Mouse (Mus musculus) left cerebral cortex, postnatal 36 days (tissue): ENCODE measurements around the gene Rasgef1b. TPM values are rescaled to one million over a fixed set of nuclear protein-coding genes. Genes with fewer than 3 reads are reported as not detected.

Experiments used
- DNase-seq, 2 experiments: peaks; one replicate each; pipeline ENCODE4 v3.0.0; 2021 to 2022; ENCODE audit warnings: low spot score in 2 of 2, mixed read lengths in 1 of 2
- intact Hi-C: fragments of 180-260 bp; cut with DNase I; formaldehyde crosslinking; loops from one replicate; pipeline ENCODE4 v1.15.1; 2025
- total RNA-seq, 2 experiments: library from RNA; stranded (reverse); gene quantifications; 2 replicates each; pipeline ENCODE4 v1.2.3; 2021

The Rasgef1b gene
- total RNA-seq, 2 experiments from 2014 or later = 85.1 to 90.1 TPM

DNA sequence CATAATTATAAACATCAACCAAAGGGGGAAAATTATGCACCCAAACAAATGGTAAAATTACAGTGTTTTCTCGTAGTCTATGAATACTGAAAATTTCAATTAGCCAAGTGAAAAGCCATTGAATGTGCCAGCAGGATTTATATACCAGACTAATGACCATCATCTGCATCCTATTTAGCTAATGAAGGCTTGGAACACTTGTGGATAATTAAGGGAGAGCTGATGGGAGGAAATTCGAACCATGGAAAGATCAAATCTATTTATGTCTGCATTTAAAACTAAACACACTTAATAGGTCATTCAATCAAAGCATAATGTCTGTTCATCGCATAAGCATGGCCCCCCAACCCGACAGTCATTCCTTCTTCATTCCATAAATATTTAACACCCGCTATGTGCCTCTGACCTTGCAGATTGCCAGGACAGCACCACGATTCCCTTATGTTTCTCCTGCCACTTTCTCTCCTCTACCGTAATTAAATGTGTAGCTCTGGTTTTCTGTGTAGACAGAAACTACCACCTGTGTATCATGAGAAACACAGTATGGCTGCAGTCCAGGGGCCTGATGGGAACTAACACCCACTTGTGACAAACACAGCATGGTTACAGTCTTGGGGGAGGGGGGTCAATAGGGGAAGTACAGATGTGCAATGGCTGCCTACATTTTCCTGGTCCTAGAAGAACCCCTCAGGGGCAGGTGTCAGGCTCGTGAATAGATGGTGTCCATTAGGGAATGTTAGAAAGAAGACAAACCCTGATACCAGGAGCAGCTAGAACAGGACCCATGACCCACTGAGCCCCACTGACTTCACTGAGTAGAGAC, 164.2 kb downstream of the Rasgef1b start:
- intact Hi-C loops = no loop called here
- no peak for DNase-seq

DNA sequence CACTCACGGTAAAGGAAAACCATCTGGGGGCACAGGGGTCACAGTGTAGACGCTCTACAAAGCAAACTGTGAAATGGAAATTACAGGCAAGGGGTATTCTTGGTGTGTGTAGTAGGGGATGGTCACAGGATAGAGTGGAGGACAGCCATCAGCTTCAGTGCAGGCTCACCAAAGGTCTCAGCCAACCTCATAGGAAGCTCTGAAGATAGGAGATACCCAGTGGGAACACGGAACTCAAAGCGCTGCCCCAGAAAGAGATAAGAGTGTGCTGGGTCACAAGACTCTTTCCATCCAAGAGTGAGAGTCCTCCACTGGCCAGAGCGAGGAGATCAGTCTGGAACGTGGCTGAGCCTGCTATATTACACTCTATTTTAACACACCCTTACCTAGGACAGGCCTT, 166.8 kb downstream of the Rasgef1b start:
- no peak for DNase-seq

GRCm38 (mm10) chr5:99559814-99560213, 169.1 kb downstream of the Rasgef1b start:
- intact Hi-C loops = no loop called here
- no peak for DNase-seq

More for the DNA sequence above, 166.8 kb downstream of the Rasgef1b start:
- intact Hi-C loops = no loop called here

- no peak for DNase-seq
- intact Hi-C loops = no loop called here
Measured at GRCm38 (mm10) chr5:99558231-99558630, 170.6 kb downstream of the Rasgef1b start.

GRCm38 (mm10) chr5:99552645-99553044, 176.2 kb downstream of the Rasgef1b start:
- DNase-seq = no peak
- intact Hi-C loops = no loop called here

DNA sequence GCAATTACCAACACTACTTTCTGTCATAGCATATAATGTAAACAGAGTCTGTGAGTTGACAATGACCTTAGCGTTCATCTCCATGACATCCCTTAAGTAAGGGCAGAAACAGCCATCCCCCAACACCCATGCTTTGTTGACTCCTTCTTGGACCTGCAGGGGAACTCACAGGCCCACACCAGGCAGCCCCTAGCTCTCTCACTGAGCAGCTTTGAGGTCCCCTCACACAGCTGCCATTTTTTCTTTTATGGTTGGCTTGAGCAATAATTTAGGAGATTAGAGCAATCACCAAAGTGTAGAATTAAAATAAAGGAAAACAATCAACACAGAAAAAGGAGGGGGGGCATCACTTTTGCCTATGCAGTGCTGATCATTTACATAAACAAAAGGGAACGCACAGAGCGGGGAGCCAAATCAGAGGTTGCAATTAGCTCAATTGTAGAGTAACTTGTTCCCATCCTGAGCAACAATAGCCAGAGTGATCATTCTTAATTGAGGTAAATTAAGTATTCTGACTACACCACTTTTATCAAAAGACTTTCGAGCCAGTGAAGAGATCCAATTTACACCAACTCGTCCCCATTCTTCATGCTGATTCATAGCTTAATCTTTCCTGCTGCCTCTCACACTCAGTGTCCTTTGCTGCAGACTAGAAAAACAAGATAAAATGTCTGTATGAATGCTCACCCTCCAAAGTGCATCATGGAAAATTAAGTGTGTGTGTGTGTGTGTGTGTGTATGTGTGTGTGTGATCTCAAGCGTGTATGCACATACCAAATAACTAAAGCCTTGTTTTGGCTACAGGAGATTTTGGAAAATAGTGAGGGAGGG, 184.0 kb downstream of the Rasgef1b start:
- no peak for DNase-seq
- intact Hi-C loops = no loop called here

- intact Hi-C loops = no loop called here
Measured at GRCm38 (mm10) chr5:99541999-99542765, 186.7 kb downstream of the Rasgef1b start.

GRCm38 (mm10) chr5:99541321-99541895, 187.5 kb downstream of the Rasgef1b start:
- no peak for DNase-seq
- intact Hi-C loops = no loop called here

More at GRCm38 (mm10) chr5:99541999-99542765, 186.7 kb downstream of the Rasgef1b start:
- no peak for DNase-seq

GRCm38 (mm10) chr5:99533416-99533815, 195.4 kb downstream of the Rasgef1b start:
- no peak for DNase-seq
- intact Hi-C loops = no loop called here

DNA sequence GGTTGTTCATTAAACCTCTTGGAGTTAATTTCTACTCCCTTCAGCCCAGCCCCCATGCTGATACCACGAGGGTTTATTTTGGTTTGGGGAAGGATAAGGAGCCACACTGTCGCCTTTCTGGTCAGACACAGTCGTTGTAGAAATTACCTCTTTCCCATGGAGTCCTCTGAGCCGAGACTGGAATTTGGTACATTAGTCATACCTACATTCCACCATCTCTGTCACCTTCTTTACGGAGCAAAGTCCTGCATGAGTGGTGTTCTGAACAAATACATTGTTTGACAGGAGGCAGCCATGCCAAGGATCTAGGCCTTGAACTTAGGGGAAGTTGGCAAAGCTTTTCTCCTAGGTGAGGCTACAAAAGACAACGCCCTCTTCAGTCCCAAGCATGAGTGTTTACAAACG, 202.1 kb downstream of the Rasgef1b start:
- intact Hi-C loops = no loop called here
- DNase-seq = no peak

DNA sequence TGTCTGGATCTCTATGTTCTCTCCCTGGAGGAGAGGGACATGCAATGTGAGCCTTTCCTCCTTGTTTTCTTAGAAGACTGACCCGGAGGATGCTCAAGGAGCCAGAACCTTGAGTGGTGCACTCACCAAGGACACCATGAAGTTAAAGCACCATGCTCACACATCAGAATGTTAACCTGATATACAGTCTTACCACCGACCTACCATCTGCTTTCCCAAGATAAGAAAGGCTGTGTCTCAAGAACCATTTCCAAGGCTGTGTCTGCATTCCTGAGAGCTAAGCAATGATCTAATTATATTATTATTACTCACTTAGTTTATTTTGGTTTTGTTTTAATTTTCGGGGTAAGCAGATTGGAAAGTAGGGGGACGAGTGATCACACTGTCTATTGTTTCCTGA, 203.2 kb downstream of the Rasgef1b start:
- DNase-seq = no peak
- intact Hi-C loops = no loop called here

DNA sequence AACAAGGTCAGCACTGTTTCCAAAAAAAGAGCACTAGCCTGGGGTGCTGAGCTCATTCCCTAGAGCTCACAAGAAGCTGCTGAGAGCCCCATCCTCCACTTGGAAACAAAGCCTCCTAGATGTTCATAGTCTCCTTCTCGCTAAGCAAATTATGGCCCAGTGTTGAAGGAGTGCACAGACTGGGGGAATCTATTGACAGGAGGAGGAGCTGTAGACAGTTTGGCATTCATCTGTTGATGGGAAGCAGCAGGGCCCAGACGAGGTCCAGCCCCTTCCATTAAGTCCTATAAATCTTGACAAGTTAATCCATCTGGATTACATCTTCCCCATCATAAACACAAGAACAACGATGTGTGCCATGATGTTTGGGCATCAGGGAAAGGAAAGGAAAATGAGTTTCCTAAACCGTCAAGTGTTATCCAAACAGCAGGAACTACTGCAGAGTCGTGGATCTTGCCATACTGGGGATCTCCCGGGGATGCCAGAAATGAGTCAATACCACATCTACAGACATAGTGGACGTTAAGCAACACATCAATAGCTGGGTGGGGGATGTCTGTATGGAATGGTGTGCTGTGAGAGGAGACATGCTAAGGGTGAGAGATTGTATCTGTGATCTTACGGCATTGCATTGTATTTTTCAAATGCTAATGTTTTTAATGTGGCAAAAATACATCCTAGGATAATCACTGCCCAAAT, 206.1 kb downstream of the Rasgef1b start:
- intact Hi-C loops = no loop called here
- DNase-seq = no peak

DNA sequence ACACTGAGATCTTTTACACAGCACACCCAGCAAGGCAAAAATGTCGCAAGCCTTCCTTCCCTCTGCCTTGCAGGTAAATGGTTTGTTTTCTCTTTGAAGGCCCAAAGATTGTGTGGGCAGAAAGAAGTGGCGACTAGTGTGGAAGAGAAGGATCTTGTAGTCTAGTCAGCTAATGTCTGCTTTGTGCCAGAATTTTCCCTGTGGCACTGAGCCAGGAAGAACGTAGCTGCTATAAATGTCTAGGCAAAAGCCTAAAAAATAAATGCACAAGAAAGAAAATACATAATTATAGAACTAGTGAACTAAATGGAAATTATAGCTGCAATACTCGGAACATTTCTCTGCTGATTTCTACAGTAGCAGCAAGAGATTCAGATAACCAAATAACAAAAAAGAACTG, 207.5 kb downstream of the Rasgef1b start:
- DNase-seq = peak; percentile 59 to 65
- intact Hi-C loops = no loop called here

GRCm38 (mm10) chr5:99519556-99519955, 209.3 kb downstream of the Rasgef1b start:
- intact Hi-C loops = no loop called here
- DNase-seq = no peak

GRCm38 (mm10) chr5:99519023-99519422, 209.8 kb downstream of the Rasgef1b start:
- intact Hi-C loops = no loop called here
- no peak for DNase-seq

DNA sequence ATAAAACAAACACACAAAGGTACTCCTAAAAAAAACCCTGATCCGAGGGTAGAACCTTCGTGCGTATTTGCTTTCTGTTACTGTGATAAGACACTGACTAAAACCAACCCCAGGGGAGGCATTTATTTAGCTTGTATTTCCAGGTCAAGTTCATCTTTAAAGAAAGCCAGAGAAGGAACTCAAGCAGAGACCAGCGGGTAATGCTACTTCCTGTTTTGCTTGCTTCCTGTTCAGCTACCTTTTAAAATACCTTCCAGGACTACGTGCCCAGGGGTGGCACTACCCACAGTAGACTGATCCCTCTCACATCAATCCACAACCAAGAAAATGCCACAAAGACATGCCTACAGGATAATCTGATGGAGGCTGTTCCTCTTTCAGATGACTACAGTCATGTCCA, 212.7 kb downstream of the Rasgef1b start:
- intact Hi-C loops = no loop called here
- DNase-seq = no peak

- intact Hi-C loops = no loop called here
Measured at GRCm38 (mm10) chr5:99515764-99516163, 213.1 kb downstream of the Rasgef1b start.

GRCm38 (mm10) chr5:99513209-99513880, 215.5 kb downstream of the Rasgef1b start:
- intact Hi-C loops = no loop called here
- DNase-seq = no peak

More at GRCm38 (mm10) chr5:99515764-99516163, 213.1 kb downstream of the Rasgef1b start:
- no peak for DNase-seq
